Comparison of ENCODE assay signal across 21 mouse cellular contexts in the genomic region with DNA sequence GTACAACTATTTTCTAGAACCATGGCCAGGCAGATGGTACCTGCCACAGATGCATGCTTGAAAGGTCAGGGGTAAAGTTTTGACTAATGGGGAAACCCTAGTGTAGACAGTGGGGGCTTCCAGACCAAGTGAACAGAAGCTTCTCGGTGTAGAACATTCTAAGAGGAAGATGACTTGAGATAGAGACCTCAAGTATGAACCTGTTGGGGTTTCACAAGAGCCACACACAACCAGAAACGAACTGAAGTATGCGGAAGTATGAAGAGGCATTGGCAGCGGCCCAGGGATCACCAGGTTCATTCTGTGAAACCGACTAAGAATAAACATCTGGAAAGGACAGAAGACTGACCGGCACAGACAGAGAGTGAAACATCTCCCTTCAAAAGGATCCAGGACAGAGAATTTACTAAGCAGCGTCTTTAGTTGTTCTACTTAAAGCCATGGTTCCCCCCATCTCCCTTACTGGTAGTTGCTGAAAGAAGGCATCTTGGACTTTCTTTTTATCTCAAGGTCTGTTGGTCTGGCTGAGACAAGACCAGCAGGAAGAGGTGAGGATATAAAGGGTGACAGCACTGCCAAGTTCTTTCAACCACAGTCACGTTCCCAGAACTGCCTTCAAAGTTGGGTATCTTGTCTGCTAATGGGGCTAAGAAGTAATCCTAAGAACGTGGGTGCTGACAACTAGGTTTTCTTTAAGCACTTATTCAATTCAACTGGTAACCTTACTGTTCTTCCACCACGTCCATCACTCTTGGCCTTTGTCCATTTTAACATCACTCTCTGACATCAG. TPM values are rescaled to one million over a fixed set of nuclear protein-coding genes. Genes with fewer than 3 reads are reported as not detected.
DNase-seq lines count a peak whose midpoint lies in the region; ATAC-seq and TF ChIP-seq lines count a peak whose summit lies in the region.
"Had no signal": no experiment of that assay in that cellular context is flagged by ENCODE, and none has a peak within 500 bp of the region (broad histone marks: within the 10 kb centered on the region; RNA-seq: fewer than 3 reads in every experiment).

No protein-coding gene starts in this region.

- H3K9ac ChIP-seq in kidney, embryonic 16.5 days (replicated peaks; ENCODE audit: low read length) = no peak overlapping the region
- peak overlapping the region; percentile 53 for H3K9ac ChIP-seq in CH12.LX (ENCODE audit: insufficient read depth, low read depth)
- H3K9ac ChIP-seq: forebrain, embryonic 15.5 days; hindbrain, embryonic 15.5 days; liver, embryonic 12.5 days had no signal

- no peak for ATAC-seq in kidney, embryonic 16.5 days (ENCODE audit: low FRiP score, low TSS enrichment)
- no peak for ATAC-seq in cerebellum, adult (ENCODE audit: insufficient number of reproducible peaks, low FRiP score, low TSS enrichment)
- ATAC-seq: forebrain, embryonic 15.5 days; liver, embryonic 12.5 days; midbrain, embryonic 16.5 days had no signal

- TF ChIP-seq CTCF in CH12.LX (conservative IDR thresholded peaks at IDR 0.05 in 1 of 2, IDR thresholded peaks at IDR 0.05 in 1 of 2; ENCODE audit: low read depth in 2 of 2, low read length in 2 of 2) = no peak

- dilution Hi-C loops in CH12.LX (cut with MboI; ENCODE audit: extremely low pct_ligation_motif_present, extremely low pct_unique_long_range_greater_than_20kb, low sequenced_read_pairs) = no loop called here

- TF ChIP-seq POLR2A in CH12.LX (IDR thresholded peaks at IDR 0.05; ENCODE audit: low read depth, low read length) = peak; percentile 35

- WGBS in kidney, embryonic 16.5 days = 84% methylated on average over 10 of the region's 10 CpGs

- H3K36me3 ChIP-seq in kidney, embryonic 16.5 days (ENCODE audit: insufficient read depth, low read length) = no peaks in the 10 kb centered on the region
- H3K36me3 ChIP-seq in CH12.LX (replicated peaks in 1 of 2; ENCODE audit: control insufficient read depth in 1 of 2, insufficient read depth in 1 of 2, low read length in 1 of 2) = no peaks in the 10 kb centered on the region
- H3K36me3 ChIP-seq: forebrain, embryonic 15.5 days; G1E; hindbrain, embryonic 15.5 days; liver, embryonic 12.5 days had no signal

- TF ChIP-seq RAD21 in CH12.LX (IDR thresholded peaks at IDR 0.05; ENCODE audit: low read depth, low read length) = peak; percentile 6

- no peaks in the 10 kb centered on the region for H3K79me2 ChIP-seq in CH12.LX (replicated peaks; ENCODE audit: control insufficient read depth, extremely low read depth, insufficient read depth, poor library complexity, severe bottlenecking)

- no peak overlapping the region for H3K4me3 ChIP-seq in kidney, embryonic 16.5 days (ENCODE audit: low read length)
- peak overlapping the region; percentile 11 to 30 (median 13) for H3K4me3 ChIP-seq in CH12.LX (replicated peaks in 1 of 3; ENCODE audit: low read depth in 2 of 3, low read length in 2 of 3, poor library complexity in 1 of 3)
- H3K4me3 ChIP-seq: forebrain, embryonic 15.5 days; hindbrain, embryonic 15.5 days; liver, embryonic 12.5 days had no signal

- no peaks in the 10 kb centered on the region for H3K4me1 ChIP-seq in kidney, embryonic 16.5 days (ENCODE audit: insufficient read depth, low read length)
- peaks cover 57 to 79% of the 10 kb centered on the region in 2 experiments for H3K4me1 ChIP-seq in CH12.LX (ENCODE audit: control insufficient read depth in 1 of 2, insufficient read depth in 2 of 2)
- H3K4me1 ChIP-seq: forebrain, embryonic 15.5 days; hindbrain, embryonic 15.5 days; liver, embryonic 12.5 days had no signal

- intact Hi-C loops in heart, postnatal 25 days (cut with DNase I) = no loop called here

- H3K27me3 ChIP-seq in kidney, embryonic 16.5 days (ENCODE audit: insufficient read depth, low read length) = no peaks in the 10 kb centered on the region
- no peaks in the 10 kb centered on the region for H3K27me3 ChIP-seq in CH12.LX (replicated peaks)
- H3K27me3 ChIP-seq: forebrain, embryonic 15.5 days; hindbrain, embryonic 15.5 days; liver, embryonic 12.5 days had no signal

- in situ Hi-C loops in CH12.LX (cut with MboI; ENCODE audit: low pct_ligation_motif_present, low pct_unique_long_range_greater_than_20kb, low sequenced_read_pairs) = no loop called here

- H3K27ac ChIP-seq in kidney, embryonic 16.5 days (ENCODE audit: low read length) = no peak overlapping the region
- peak overlapping the region; percentile 95 for H3K27ac ChIP-seq in CH12.LX (ENCODE audit: insufficient read depth, low read depth)
- H3K27ac ChIP-seq: forebrain, embryonic 15.5 days; hindbrain, embryonic 15.5 days; liver, embryonic 12.5 days; macrophage had no signal

- no peaks in the 10 kb centered on the region for H3K9me3 ChIP-seq in kidney, embryonic 16.5 days (ENCODE audit: low read length)
- H3K9me3 ChIP-seq in CH12.LX (replicated peaks; ENCODE audit: low read length) = peaks cover 19% of the 10 kb centered on the region
- H3K9me3 ChIP-seq: forebrain, embryonic 15.5 days; G1E; hindbrain, embryonic 15.5 days; liver, embryonic 12.5 days had no signal

- no peak overlapping the region for H3K4me2 ChIP-seq in kidney, embryonic 16.5 days (replicated peaks; ENCODE audit: low read depth, low read length)
- H3K4me2 ChIP-seq in CH12.LX (ENCODE audit: insufficient read depth, low read depth, poor library complexity, severe bottlenecking) = peak overlapping the region; percentile 64
- H3K4me2 ChIP-seq: forebrain, embryonic 15.5 days; hindbrain, embryonic 15.5 days; liver, embryonic 12.5 days had no signal

- DNase-seq in kidney, adult 18-20 months = peak; percentile 73
- peak; percentile 94 for DNase-seq in CH12.LX (ENCODE audit: extremely low read depth)
- DNase-seq in kidney, adult 9 months = peak; percentile 85
- DNase-seq in lung, postnatal 25 days (ENCODE audit: low spot score) = peak; percentile 51
- DNase-seq in heart, postnatal 25 days (ENCODE audit: low spot score) = no peak
- no peak for DNase-seq in ovary, postnatal 14 days (ENCODE audit: low spot score)
- DNase-seq: adrenal gland, postnatal 14 days; B cell, adult 2 months; cerebellum, adult 9-11 months; heart, postnatal 10 days; layer of hippocampus, postnatal 36 days; left cerebral cortex, postnatal 4 days; right cerebral cortex, postnatal 4 days had no signal

- peak; percentile 99 for TF ChIP-seq EP300 in CH12.LX (IDR thresholded peaks at IDR 0.05; ENCODE audit: low read length)

TF ChIP-seq in CH12.LX, 34 proteins besides CTCF, POLR2A, EP300 and RAD21 (continues in another document):
- peak; percentile 97 for TF ChIP-seq JUND (conservative IDR thresholded peaks at IDR 0.05; ENCODE audit: low read depth, low read length)
- peak; percentile 49; the same call in 1 of the 2 replicates for TF ChIP-seq ZNF384 (IDR thresholded peaks at IDR 0.05; ENCODE audit: low read depth, low read length)
- 0 out of 2 replicates have a peak, but pooled peaks have one; percentile 1 for TF ChIP-seq SMC3 (IDR thresholded peaks at IDR 0.05; ENCODE audit: low read depth, low read length)
- TF ChIP-seq MAZ (IDR thresholded peaks at IDR 0.05; ENCODE audit: low read depth, low read length) = peak; percentile 82; the same call in 1 of the 2 replicates
- no peak for TF ChIP-seq ZC3H11A (IDR thresholded peaks at IDR 0.05; ENCODE audit: low read depth, low read length)
- peak; percentile 91 for TF ChIP-seq JUN (IDR thresholded peaks at IDR 0.05; ENCODE audit: insufficient read depth, low read depth, low read length)
- TF ChIP-seq ZMIZ1 (IDR thresholded peaks at IDR 0.05; ENCODE audit: low read depth, low read length) = peak; percentile 66; the same call in 1 of the 2 replicates
- no peak for TF ChIP-seq POLR2AphosphoS2 (IDR thresholded peaks at IDR 0.05; ENCODE audit: low read depth, low read length)
- TF ChIP-seq MAFK (IDR thresholded peaks at IDR 0.05; ENCODE audit: insufficient replicate concordance, low read length) = peak; percentile 82
- TF ChIP-seq USF1 (IDR thresholded peaks at IDR 0.05; ENCODE audit: low read depth, low read length) = no peak
- peak; percentile 40; the same call in 1 of the 2 replicates for TF ChIP-seq NRF1 (IDR thresholded peaks at IDR 0.05; ENCODE audit: low read depth, low read length)
- TF ChIP-seq E2F4 (IDR thresholded peaks at IDR 0.05; ENCODE audit: insufficient replicate concordance, low read depth, low read length) = peak; percentile 68; the same call in 1 of the 2 replicates
- peak; percentile 59; the same call in 1 of the 2 replicates for TF ChIP-seq NELFE (IDR thresholded peaks at IDR 0.05; ENCODE audit: low read depth, low read length)
- TF ChIP-seq PAX5 (IDR thresholded peaks at IDR 0.05; ENCODE audit: low read length) = no peak
- TF ChIP-seq CHD1 (IDR thresholded peaks at IDR 0.05; ENCODE audit: low read depth, low read length) = peak; percentile 96; the same call in 1 of the 2 replicates
- peak; percentile 61 for TF ChIP-seq MXI1 (IDR thresholded peaks at IDR 0.05; ENCODE audit: low read depth, low read length)
- no peak for TF ChIP-seq ZKSCAN1 (IDR thresholded peaks at IDR 0.05; ENCODE audit: borderline replicate concordance, low read depth, low read length)
- peak; percentile 57 for TF ChIP-seq HCFC1 (IDR thresholded peaks at IDR 0.05; ENCODE audit: low read depth, low read length)
- peak; percentile 78 for TF ChIP-seq TBP (conservative IDR thresholded peaks at IDR 0.05; ENCODE audit: low read depth, low read length)
- TF ChIP-seq RCOR1 (conservative IDR thresholded peaks at IDR 0.05; ENCODE audit: low read depth, low read length) = peak; percentile 96
- TF ChIP-seq SIN3A (IDR thresholded peaks at IDR 0.05; ENCODE audit: low read length) = peak; percentile 92
- no peak for TF ChIP-seq USF2 (conservative IDR thresholded peaks at IDR 0.05; ENCODE audit: low read depth, low read length)
- TF ChIP-seq UBTF (IDR thresholded peaks at IDR 0.05; ENCODE audit: low read depth, low read length) = peak; percentile 75; the same call in 1 of the 2 replicates
- peak; percentile 87 for TF ChIP-seq CHD2 (IDR thresholded peaks at IDR 0.05; ENCODE audit: low read length)
- peak; percentile 99 for TF ChIP-seq TCF12 (IDR thresholded peaks at IDR 0.05; ENCODE audit: low read depth, low read length)
- TF ChIP-seq GABPA (IDR thresholded peaks at IDR 0.05; ENCODE audit: insufficient replicate concordance, low read depth, low read length) = no peak
- peak; percentile 81 for TF ChIP-seq MAX (IDR thresholded peaks at IDR 0.05; ENCODE audit: low read length)
- 0 out of 2 replicates have a peak, but pooled peaks have one; percentile 28 for TF ChIP-seq KAT2A (IDR thresholded peaks at IDR 0.05; ENCODE audit: insufficient replicate concordance, low read length)
- TF ChIP-seq BHLHE40 (IDR thresholded peaks at IDR 0.05; ENCODE audit: low read depth, low read length) = peak; percentile 89

RNA-seq across cellular contexts. Expression of a gene that starts 18.6 kb away (rescaled TPM):
- 4.6 and 5.4 TPM in 2 replicates for polyA plus RNA-seq in kidney, embryonic 16.5 days (2015; fragmentation: Nextera tagmentation; extraction: Ambion mirVana)
- total RNA-seq in CH12.LX (2012; rRNA removed) (0.46 and 1.1 TPM in 2 replicates), CH12.LX (2014; rRNA removed) (0.19 and 0.51 TPM in 2 replicates)
- 0.11 and 0.37 TPM in 2 replicates for polyA plus RNA-seq in CH12.LX (2012; ENCODE audit: insufficient read length, low read depth)
- 1 to 10 TPM; 1.2 to 1.6 TPM for total RNA-seq in heart, postnatal 25 days (2021)
- total RNA-seq: layer of hippocampus, postnatal 36 days had no signal
- polyA plus RNA-seq: G1E, macrophage had no signal

Comparison
In these comparisons a context has a peak if more than half of its experiments do, and no peak if none do; other contexts are left out.
1. DNase-seq: peak in kidney, adult 18-20 months (single experiment), CH12.LX (single experiment), kidney, adult 9 months (single experiment) and lung, postnatal 25 days (single experiment); none in heart, postnatal 25 days (single experiment) and ovary, postnatal 14 days (single experiment).